Mouse (Mus musculus): ENCODE measurements at regions not wholly inside any gene's neighbourhood (a gene's known extent, or its start where the extent isn't known, plus 50 kb on each side); places are given as distances from the start of the nearest gene placed in this dataset.

DNA sequence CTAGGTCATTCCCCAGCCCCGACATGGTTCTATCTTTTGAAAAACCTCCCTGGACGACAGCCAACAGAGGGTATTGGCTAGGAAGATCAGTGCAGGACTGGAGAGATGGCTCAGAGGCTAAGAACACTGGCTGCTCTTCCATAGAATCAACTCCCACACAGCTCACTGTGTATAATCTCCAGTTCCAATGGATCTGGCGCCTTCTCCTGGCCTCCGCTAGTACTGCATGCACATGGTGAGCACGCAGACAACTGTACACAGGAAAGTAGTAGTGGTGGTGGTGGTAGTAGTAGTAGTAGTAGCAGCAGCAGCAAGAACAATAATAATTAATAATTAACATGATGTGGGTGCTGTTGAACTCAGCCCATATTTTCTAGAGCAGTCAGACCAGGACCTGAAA is 66.2 kb upstream of the Tmem132d start:
- Histone ChIP-seq H3K27me3 (ENCODE audit: control insufficient read depth, insufficient read depth, low read length, poor library complexity, severe bottlenecking) (no peaks in the 10 kb centered on the region), H3K36me3 (ENCODE audit: control insufficient read depth, insufficient read depth, low read length, poor library complexity, severe bottlenecking) (no peaks in the 10 kb centered on the region)
- DNase-seq (ENCODE audit: low read depth, low spot score): no peak

DNA sequence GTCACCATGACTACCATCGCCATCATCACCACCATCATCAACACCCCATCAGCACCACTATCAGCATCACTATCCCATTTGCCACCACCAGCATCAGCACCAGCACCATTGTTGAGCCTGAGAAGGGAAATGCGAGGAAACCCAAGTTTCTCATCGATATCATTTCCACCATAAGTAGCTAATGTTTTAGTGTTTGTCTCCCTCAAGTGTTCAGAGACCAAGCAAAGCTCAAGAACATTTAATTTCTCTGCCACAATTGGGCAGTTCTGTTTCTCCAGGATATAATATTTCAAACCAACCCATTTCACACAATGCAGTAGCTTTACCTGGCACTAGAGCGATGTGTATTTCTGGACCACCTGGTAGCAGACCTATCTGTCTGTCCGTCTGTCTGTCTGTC is 59.7 kb upstream of the Tmem132d start:
- no peak for DNase-seq (ENCODE audit: low read depth, low spot score)
- Histone ChIP-seq H3K36me3 (ENCODE audit: control insufficient read depth, insufficient read depth, low read length, poor library complexity, severe bottlenecking) (no peaks in the 10 kb centered on the region), H3K27me3 (ENCODE audit: control insufficient read depth, insufficient read depth, low read length, poor library complexity, severe bottlenecking) (no peaks in the 10 kb centered on the region)

DNA sequence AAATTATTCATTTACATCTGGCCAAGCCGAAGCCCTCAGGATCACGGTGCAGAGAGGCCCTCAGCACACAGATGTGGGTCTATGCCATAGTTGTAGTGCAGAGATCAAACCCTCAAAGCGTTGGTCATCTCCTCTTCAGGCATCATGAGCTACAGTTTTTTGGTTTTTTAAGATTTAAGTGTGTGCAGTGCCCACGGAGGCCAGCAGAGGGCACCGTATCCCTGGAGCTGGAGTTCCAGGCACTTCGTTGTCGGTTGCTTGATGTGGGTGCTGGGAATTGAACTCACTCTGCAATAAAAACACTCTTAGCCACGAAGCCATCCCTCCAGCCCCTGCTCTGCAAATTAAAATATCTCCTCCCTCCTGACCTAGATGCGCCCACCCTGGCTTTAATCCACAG is 58.3 kb upstream of the Tmem132d start:
- no peak for DNase-seq (ENCODE audit: low read depth, low spot score)
- Histone ChIP-seq H3K27me3 (ENCODE audit: control insufficient read depth, insufficient read depth, low read length, poor library complexity, severe bottlenecking) (no peaks in the 10 kb centered on the region), H3K36me3 (ENCODE audit: control insufficient read depth, insufficient read depth, low read length, poor library complexity, severe bottlenecking) (no peaks in the 10 kb centered on the region)

DNA sequence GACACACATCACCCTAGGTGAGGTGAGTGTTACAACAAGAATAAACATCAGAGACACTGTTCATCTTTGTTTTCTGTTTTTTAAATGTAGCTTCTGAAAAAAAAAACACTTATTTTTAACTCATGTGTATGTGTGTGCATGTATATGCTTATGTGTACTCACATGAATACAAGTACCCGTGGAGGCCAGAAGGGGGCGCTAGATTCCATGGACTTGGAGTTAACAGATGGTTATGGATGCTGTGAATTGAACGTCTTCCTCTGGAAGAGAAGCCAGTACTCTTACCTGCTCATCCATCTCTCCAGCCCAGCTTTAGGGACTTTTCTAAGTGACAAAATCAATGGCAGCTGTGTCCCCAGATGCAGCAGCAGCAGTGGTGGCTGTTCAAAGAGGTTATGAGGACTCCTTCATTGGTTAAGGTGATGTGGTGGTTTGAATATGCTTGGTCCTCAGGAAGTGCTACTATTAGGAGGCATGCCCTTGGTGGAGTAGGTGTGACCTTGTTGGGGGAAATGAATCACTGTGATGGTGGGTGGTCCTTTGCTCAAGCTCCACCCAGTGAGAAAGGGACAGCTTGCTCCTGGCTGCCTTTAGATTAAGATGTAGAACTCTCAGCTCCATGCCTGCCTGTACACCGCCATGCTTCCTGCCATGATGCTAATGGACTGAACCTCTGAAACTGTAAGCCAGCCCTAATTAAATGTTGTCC is 56.1 kb upstream of the Tmem132d start:
- Histone ChIP-seq H3K36me3 (ENCODE audit: control insufficient read depth, insufficient read depth, low read length, poor library complexity, severe bottlenecking) (no peaks in the 10 kb centered on the region), H3K27me3 (ENCODE audit: control insufficient read depth, insufficient read depth, low read length, poor library complexity, severe bottlenecking) (no peaks in the 10 kb centered on the region)
- DNase-seq (ENCODE audit: low read depth, low spot score): no peak

DNA sequence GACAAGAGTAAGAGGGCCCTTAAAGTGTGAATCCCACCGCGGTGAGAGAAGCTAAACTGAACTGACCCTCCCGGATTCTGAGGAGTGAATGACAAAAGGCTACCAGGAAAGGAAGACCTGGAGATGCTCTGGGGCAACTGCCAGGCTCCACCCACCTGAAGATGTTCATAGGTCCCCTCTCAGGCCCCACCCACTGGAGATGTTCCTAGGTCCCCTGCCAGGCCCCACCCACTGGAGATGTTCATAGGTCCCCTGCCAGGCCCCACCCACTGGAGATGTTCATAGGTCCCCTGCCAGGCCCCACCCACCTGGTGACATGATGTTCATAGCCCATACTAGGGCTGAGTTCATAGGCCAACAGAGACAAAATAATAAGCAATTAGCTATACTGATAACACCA is 54.5 kb upstream of the Tmem132d start:
- no peak for DNase-seq (ENCODE audit: low read depth, low spot score)
- no peaks in the 10 kb centered on the region for H3K27me3 ChIP-seq (ENCODE audit: control insufficient read depth, insufficient read depth, low read length, poor library complexity, severe bottlenecking)
- no peaks in the 10 kb centered on the region for H3K36me3 ChIP-seq (ENCODE audit: control insufficient read depth, insufficient read depth, low read length, poor library complexity, severe bottlenecking)

DNA sequence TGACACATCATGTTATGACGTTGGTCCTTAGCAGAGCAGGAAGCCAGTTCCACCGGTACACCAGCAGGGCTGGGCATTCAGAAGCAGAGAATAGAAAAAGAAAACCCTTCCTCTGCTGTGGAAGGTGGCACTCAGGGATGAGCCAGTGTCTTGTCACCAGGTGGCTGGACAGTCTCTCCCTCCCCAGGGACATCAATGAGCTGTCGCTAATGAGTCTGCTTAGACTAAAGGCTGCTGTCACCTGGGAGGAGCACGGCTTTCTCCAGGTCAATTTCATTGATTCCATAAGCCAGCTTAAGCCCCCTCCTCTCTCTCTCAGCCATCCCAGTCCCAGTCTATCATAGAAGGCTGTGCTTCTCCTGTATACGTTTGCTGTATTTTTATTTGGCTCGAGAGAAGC is 51.2 kb upstream of the Tmem132d start:
- no peak for DNase-seq (ENCODE audit: low read depth, low spot score)
- no peaks in the 10 kb centered on the region for H3K36me3 ChIP-seq (ENCODE audit: control insufficient read depth, insufficient read depth, low read length, poor library complexity, severe bottlenecking)
- no peaks in the 10 kb centered on the region for H3K27me3 ChIP-seq (ENCODE audit: control insufficient read depth, insufficient read depth, low read length, poor library complexity, severe bottlenecking)

DNA sequence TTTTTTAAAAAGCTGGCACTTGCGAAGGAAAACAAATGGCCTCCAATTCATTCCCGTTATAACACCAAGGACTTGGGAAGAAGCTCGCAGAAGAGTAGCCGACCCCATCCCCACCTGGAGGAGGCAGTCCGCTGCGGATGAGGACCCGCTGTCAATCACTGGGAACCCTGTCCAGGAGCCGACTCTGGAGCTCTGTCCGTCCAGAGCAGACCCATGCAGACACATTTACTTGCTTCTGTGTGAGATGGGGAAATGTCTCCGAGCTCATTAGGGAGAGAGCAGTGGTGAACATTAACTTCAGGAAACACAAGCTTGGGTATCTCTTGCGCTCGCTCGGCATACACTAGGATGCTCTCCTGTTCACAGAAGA is 50.5 kb upstream of the Tmem132d start:
- no peak for DNase-seq (ENCODE audit: low read depth, low spot score)
- H3K27me3 ChIP-seq (ENCODE audit: control insufficient read depth, insufficient read depth, low read length, poor library complexity, severe bottlenecking): no peaks in the 10 kb centered on the region
- H3K36me3 ChIP-seq (ENCODE audit: control insufficient read depth, insufficient read depth, low read length, poor library complexity, severe bottlenecking): no peaks in the 10 kb centered on the region

DNA sequence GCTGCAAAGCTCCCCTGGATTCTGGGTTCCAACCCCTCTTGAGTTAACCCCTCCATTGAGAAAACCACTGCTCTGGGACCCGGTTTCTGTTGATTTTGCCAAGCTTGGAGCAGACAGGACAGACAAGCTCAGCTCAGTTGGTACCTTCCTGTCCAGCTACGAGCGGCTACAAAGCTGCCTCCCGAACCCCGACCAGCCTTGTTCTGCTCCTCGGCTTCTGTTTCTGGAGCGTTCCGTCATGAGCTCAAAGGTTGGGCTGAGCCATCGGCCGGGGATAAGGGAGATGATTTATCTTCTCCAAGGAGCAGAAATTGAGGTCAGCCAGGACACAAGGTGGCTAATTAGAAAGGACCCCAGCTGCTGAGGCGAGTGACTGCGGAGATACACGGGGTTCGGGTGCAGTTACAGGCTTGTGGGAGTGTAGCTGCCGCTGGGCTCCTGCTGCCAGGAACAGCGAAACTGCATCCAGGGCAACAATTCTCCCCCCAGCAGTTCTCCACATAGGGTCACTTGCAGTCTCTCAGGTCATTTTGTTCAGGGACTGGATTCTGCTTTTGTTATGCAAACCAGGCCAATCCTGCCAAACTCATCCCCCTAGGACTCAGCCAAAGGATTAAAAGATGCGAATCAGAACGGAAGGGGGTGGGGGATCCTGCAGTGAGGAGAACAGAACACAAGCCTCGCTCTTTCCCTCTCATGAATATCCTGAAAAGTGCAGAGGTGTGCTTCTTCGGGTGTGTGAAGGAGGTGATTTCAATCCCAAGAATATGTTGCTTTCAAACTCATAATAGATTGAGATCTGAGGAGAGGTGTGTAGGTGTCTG is 50.0 kb upstream of the Tmem132d start:
- Histone ChIP-seq H3K27me3 (ENCODE audit: control insufficient read depth, insufficient read depth, low read length, poor library complexity, severe bottlenecking) (no peaks in the 10 kb centered on the region), H3K36me3 (ENCODE audit: control insufficient read depth, insufficient read depth, low read length, poor library complexity, severe bottlenecking) (no peaks in the 10 kb centered on the region)
- DNase-seq (ENCODE audit: low read depth, low spot score): no peak
